Mouse (Mus musculus): Measurements from ENCODE around the gene Grap. TPM values are rescaled to one million over a fixed set of nuclear protein-coding genes. Genes with fewer than 3 reads are reported as not detected.

The Grap gene
- polyA plus RNA-seq, 1 experiment from 2014 or later, result 10.2 TPM

- 89% methylated on average over 4 of the region's 4 CpGs for whole genome bisulfite sequencing
Observed at GRCm38 (mm10) chr11:61654786-61655311, 1.8 kb downstream of the Grap start.

GRCm38 (mm10) chr11:61655649-61656048 lies 2.6 kb downstream of the Grap start:
- H3K9me3 ChIP-seq (ENCODE audit: control insufficient read depth, low read length), result no peaks in the 10 kb centered on the region
- H3K4me3 ChIP-seq (replicated peaks; ENCODE audit: low read length), result no peak overlapping the region
- ATAC-seq, result no peak
- H3K27ac ChIP-seq (ENCODE audit: low read length), result no peak overlapping the region
- WGBS, result 63% methylated on average over 4 of the region's 4 CpGs
- H3K4me2 ChIP-seq (ENCODE audit: low read length), result no peak overlapping the region
- no peaks in the 10 kb centered on the region for H3K36me3 ChIP-seq (ENCODE audit: control insufficient read depth, insufficient read depth)
- no peaks in the 10 kb centered on the region for H3K4me1 ChIP-seq (replicated peaks; ENCODE audit: control insufficient read depth, insufficient read depth, low read length)
- H3K27me3 ChIP-seq (replicated peaks; ENCODE audit: control insufficient read depth, insufficient read depth, low read length), result no peaks in the 10 kb centered on the region
- H3K9ac ChIP-seq (replicated peaks; ENCODE audit: low read depth, low read length), result no peak overlapping the region

More at GRCm38 (mm10) chr11:61654786-61655311, 1.8 kb downstream of the Grap start:
- no peak overlapping the region for H3K4me3 ChIP-seq (replicated peaks; ENCODE audit: low read length)
- ATAC-seq, result no peak
- no peaks in the 10 kb centered on the region for H3K9me3 ChIP-seq (ENCODE audit: control insufficient read depth, low read length)
- 0 out of 2 replicates have a peak overlapping the region, but pooled peaks have one; percentile 11 for H3K4me2 ChIP-seq (ENCODE audit: low read length)
- no peaks in the 10 kb centered on the region for H3K4me1 ChIP-seq (replicated peaks; ENCODE audit: control insufficient read depth, insufficient read depth, low read length)
- no peak overlapping the region for H3K27ac ChIP-seq (ENCODE audit: low read length)
- H3K36me3 ChIP-seq (ENCODE audit: control insufficient read depth, insufficient read depth), result no peaks in the 10 kb centered on the region
- no peaks in the 10 kb centered on the region for H3K27me3 ChIP-seq (replicated peaks; ENCODE audit: control insufficient read depth, insufficient read depth, low read length)
- H3K9ac ChIP-seq (replicated peaks; ENCODE audit: low read depth, low read length), result no peak overlapping the region

GRCm38 (mm10) chr11:61656148-61656850 lies 3.2 kb downstream of the Grap start:
- no peak overlapping the region for H3K4me2 ChIP-seq (ENCODE audit: low read length)
- no peak for ATAC-seq
- no peaks in the 10 kb centered on the region for H3K9me3 ChIP-seq (ENCODE audit: control insufficient read depth, low read length)
- H3K4me1 ChIP-seq (replicated peaks; ENCODE audit: control insufficient read depth, insufficient read depth, low read length), result no peaks in the 10 kb centered on the region
- no peaks in the 10 kb centered on the region for H3K36me3 ChIP-seq (ENCODE audit: control insufficient read depth, insufficient read depth)
- no peaks in the 10 kb centered on the region for H3K27me3 ChIP-seq (replicated peaks; ENCODE audit: control insufficient read depth, insufficient read depth, low read length)
- WGBS, result 75% methylated on average over 6 of the region's 6 CpGs
- no peak overlapping the region for H3K9ac ChIP-seq (replicated peaks; ENCODE audit: low read depth, low read length)
- no peak overlapping the region for H3K4me3 ChIP-seq (replicated peaks; ENCODE audit: low read length)
- H3K27ac ChIP-seq (ENCODE audit: low read length), result no peak overlapping the region

GRCm38 (mm10) chr11:61657432-61657831 lies 4.4 kb downstream of the Grap start:
- no peak overlapping the region for H3K4me3 ChIP-seq (replicated peaks; ENCODE audit: low read length)
- 74% methylated on average over 2 of the region's 2 CpGs for WGBS

GRCm38 (mm10) chr11:61658360-61658922 lies 5.4 kb downstream of the Grap start:
- no peak overlapping the region for H3K4me2 ChIP-seq (ENCODE audit: low read length)
- no peaks in the 10 kb centered on the region for H3K4me1 ChIP-seq (replicated peaks; ENCODE audit: control insufficient read depth, insufficient read depth, low read length)
- no peak overlapping the region for H3K27ac ChIP-seq (ENCODE audit: low read length)
- no peaks in the 10 kb centered on the region for H3K27me3 ChIP-seq (replicated peaks; ENCODE audit: control insufficient read depth, insufficient read depth, low read length)
- 85% methylated on average over 3 of the region's 3 CpGs for WGBS
- H3K36me3 ChIP-seq (ENCODE audit: control insufficient read depth, insufficient read depth), result no peaks in the 10 kb centered on the region
- H3K9me3 ChIP-seq (ENCODE audit: control insufficient read depth, low read length), result no peaks in the 10 kb centered on the region
- no peak overlapping the region for H3K4me3 ChIP-seq (replicated peaks; ENCODE audit: low read length)
- no peak for ATAC-seq
- no peak overlapping the region for H3K9ac ChIP-seq (replicated peaks; ENCODE audit: low read depth, low read length)

More at GRCm38 (mm10) chr11:61657432-61657831, 4.4 kb downstream of the Grap start:
- ATAC-seq, result no peak
- no peaks in the 10 kb centered on the region for H3K27me3 ChIP-seq (replicated peaks; ENCODE audit: control insufficient read depth, insufficient read depth, low read length)
- no peak overlapping the region for H3K4me2 ChIP-seq (ENCODE audit: low read length)
- H3K27ac ChIP-seq (ENCODE audit: low read length), result no peak overlapping the region
- H3K9me3 ChIP-seq (ENCODE audit: control insufficient read depth, low read length), result no peaks in the 10 kb centered on the region
- no peaks in the 10 kb centered on the region for H3K4me1 ChIP-seq (replicated peaks; ENCODE audit: control insufficient read depth, insufficient read depth, low read length)
- H3K36me3 ChIP-seq (ENCODE audit: control insufficient read depth, insufficient read depth), result no peaks in the 10 kb centered on the region
- no peak overlapping the region for H3K9ac ChIP-seq (replicated peaks; ENCODE audit: low read depth, low read length)

GRCm38 (mm10) chr11:61659011-61659858 lies 6.2 kb downstream of the Grap start:
- H3K4me1 ChIP-seq (replicated peaks; ENCODE audit: control insufficient read depth, insufficient read depth, low read length), result no peaks in the 10 kb centered on the region
- H3K9me3 ChIP-seq (ENCODE audit: control insufficient read depth, low read length), result no peaks in the 10 kb centered on the region
- no peaks in the 10 kb centered on the region for H3K27me3 ChIP-seq (replicated peaks; ENCODE audit: control insufficient read depth, insufficient read depth, low read length)
- no peak overlapping the region for H3K4me2 ChIP-seq (ENCODE audit: low read length)
- H3K36me3 ChIP-seq (ENCODE audit: control insufficient read depth, insufficient read depth), result no peaks in the 10 kb centered on the region
- no peak for ATAC-seq
- 84% methylated on average over 4 of the region's 4 CpGs for WGBS
- no peak overlapping the region for H3K9ac ChIP-seq (replicated peaks; ENCODE audit: low read depth, low read length)
- no peak overlapping the region for H3K27ac ChIP-seq (ENCODE audit: low read length)
- H3K4me3 ChIP-seq (replicated peaks; ENCODE audit: low read length), result no peak overlapping the region

GRCm38 (mm10) chr11:61660001-61660400 lies 6.9 kb downstream of the Grap start:
- WGBS, result 91% methylated on average over 8 of the region's 8 CpGs
- H3K4me2 ChIP-seq (ENCODE audit: low read length), result no peak overlapping the region

GRCm38 (mm10) chr11:61660806-61661392 lies 7.8 kb downstream of the Grap start:
- H3K36me3 ChIP-seq (ENCODE audit: control insufficient read depth, insufficient read depth), result no peaks in the 10 kb centered on the region
- no peak overlapping the region for H3K4me2 ChIP-seq (ENCODE audit: low read length)
- H3K4me3 ChIP-seq (replicated peaks; ENCODE audit: low read length), result no peak overlapping the region
- WGBS, result 73% methylated on average over 7 of the region's 7 CpGs
- no peak overlapping the region for H3K9ac ChIP-seq (replicated peaks; ENCODE audit: low read depth, low read length)
- H3K27ac ChIP-seq (ENCODE audit: low read length), result no peak overlapping the region
- ATAC-seq, result no peak
- no peaks in the 10 kb centered on the region for H3K9me3 ChIP-seq (ENCODE audit: control insufficient read depth, low read length)
- no peaks in the 10 kb centered on the region for H3K27me3 ChIP-seq (replicated peaks; ENCODE audit: control insufficient read depth, insufficient read depth, low read length)
- no peaks in the 10 kb centered on the region for H3K4me1 ChIP-seq (replicated peaks; ENCODE audit: control insufficient read depth, insufficient read depth, low read length)

More at GRCm38 (mm10) chr11:61660001-61660400, 6.9 kb downstream of the Grap start:
- Histone ChIP-seq H3K9ac (replicated peaks; ENCODE audit: low read depth, low read length) (no peak overlapping the region), H3K4me1 (replicated peaks; ENCODE audit: control insufficient read depth, insufficient read depth, low read length) (no peaks in the 10 kb centered on the region), H3K27ac (ENCODE audit: low read length) (no peak overlapping the region), H3K36me3 (ENCODE audit: control insufficient read depth, insufficient read depth) (no peaks in the 10 kb centered on the region), H3K27me3 (replicated peaks; ENCODE audit: control insufficient read depth, insufficient read depth, low read length) (no peaks in the 10 kb centered on the region), H3K4me3 (replicated peaks; ENCODE audit: low read length) (no peak overlapping the region), H3K9me3 (ENCODE audit: control insufficient read depth, low read length) (no peaks in the 10 kb centered on the region)
- no peak for ATAC-seq

GRCm38 (mm10) chr11:61662189-61662588 lies 9.1 kb downstream of the Grap start:
- no peak for ATAC-seq
- Histone ChIP-seq H3K4me3 (replicated peaks; ENCODE audit: low read length) (no peak overlapping the region), H3K27ac (ENCODE audit: low read length) (no peak overlapping the region), H3K4me1 (replicated peaks; ENCODE audit: control insufficient read depth, insufficient read depth, low read length) (no peaks in the 10 kb centered on the region), H3K4me2 (ENCODE audit: low read length) (no peak overlapping the region), H3K36me3 (ENCODE audit: control insufficient read depth, insufficient read depth) (no peaks in the 10 kb centered on the region), H3K9ac (replicated peaks; ENCODE audit: low read depth, low read length) (no peak overlapping the region), H3K27me3 (replicated peaks; ENCODE audit: control insufficient read depth, insufficient read depth, low read length) (no peaks in the 10 kb centered on the region), H3K9me3 (ENCODE audit: control insufficient read depth, low read length) (no peaks in the 10 kb centered on the region)
- 97% methylated on average over 5 of the region's 5 CpGs for WGBS

All from forebrain, embryonic 16.5 days (tissue).